ENCODE assay signal across 9 mouse cellular contexts in the genomic region with DNA sequence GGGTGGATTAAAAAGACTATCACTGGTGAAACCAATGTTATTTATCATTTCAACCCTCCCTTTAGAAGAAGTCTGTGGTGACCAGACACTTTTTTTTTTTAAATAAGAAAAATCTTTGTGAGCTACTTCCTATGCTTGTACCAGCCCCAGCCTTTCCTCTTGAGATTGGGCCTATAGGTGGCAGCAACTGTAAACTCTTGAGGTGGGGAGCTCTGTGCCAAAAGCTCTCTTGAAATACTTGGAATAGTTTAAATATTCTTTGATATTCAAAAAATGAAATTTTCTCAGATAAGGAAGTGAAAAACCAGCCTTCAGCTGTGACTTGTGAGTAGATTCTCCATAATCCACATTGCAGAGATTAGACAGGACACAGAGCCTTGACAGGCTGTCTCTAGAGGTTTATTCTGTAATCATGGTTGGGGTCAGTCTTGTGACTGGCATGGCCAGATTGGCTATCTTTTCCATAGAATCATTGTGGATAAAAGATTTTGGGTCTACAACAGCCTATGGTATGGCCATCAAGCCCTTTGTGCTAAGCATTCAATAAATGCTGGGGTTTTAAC.
DNase-seq lines count a peak whose midpoint lies in the region; ATAC-seq and TF ChIP-seq lines count a peak whose summit lies in the region.
"Had no signal": no experiment of that assay in that cellular context is flagged by ENCODE, and none has a peak within 500 bp of the region (broad histone marks: within the 10 kb centered on the region; RNA-seq: fewer than 3 reads in every experiment).

No protein-coding gene starts in this region.

- no peak overlapping the region for H3K4me3 ChIP-seq in embryonic facial prominence, embryonic 11.5 days (ENCODE audit: low read depth, low read length)
- no peak overlapping the region for H3K4me3 ChIP-seq in embryonic facial prominence, embryonic 10.5 days
- H3K4me3 ChIP-seq in midbrain, embryonic 14.5 days (replicated peaks; ENCODE audit: low read depth, low read length): no peak overlapping the region
- no peak overlapping the region for H3K4me3 ChIP-seq in midbrain, embryonic 13.5 days (replicated peaks)
- H3K4me3 ChIP-seq in kidney, postnatal 0 days (replicated peaks; ENCODE audit: low read depth, low read length): no peak overlapping the region
- H3K4me3 ChIP-seq in midbrain, embryonic 15.5 days: no peak overlapping the region
- H3K4me3 ChIP-seq: erythroblast, embryonic 14.5 days had no signal

- no peak overlapping the region for H3K4me2 ChIP-seq in embryonic facial prominence, embryonic 11.5 days (ENCODE audit: low read depth, low read length)
- H3K4me2 ChIP-seq in midbrain, embryonic 14.5 days (ENCODE audit: low read length): no peak overlapping the region
- no peak overlapping the region for H3K4me2 ChIP-seq in midbrain, embryonic 13.5 days (replicated peaks)
- no peak overlapping the region for H3K4me2 ChIP-seq in kidney, postnatal 0 days (ENCODE audit: low read length)
- H3K4me2 ChIP-seq in midbrain, embryonic 15.5 days: no peak overlapping the region

- no peak overlapping the region for H3K27ac ChIP-seq in embryonic facial prominence, embryonic 11.5 days (replicated peaks; ENCODE audit: low read depth, low read length)
- no peak overlapping the region for H3K27ac ChIP-seq in embryonic facial prominence, embryonic 10.5 days (replicated peaks)
- H3K27ac ChIP-seq in midbrain, embryonic 14.5 days (replicated peaks; ENCODE audit: low read depth, low read length): no peak overlapping the region
- no peak overlapping the region for H3K27ac ChIP-seq in midbrain, embryonic 13.5 days
- no peak overlapping the region for H3K27ac ChIP-seq in kidney, postnatal 0 days
- H3K27ac ChIP-seq in midbrain, embryonic 15.5 days: no peak overlapping the region

- peak; percentile 51 for DNase-seq in embryonic facial prominence, embryonic 11.5 days (ENCODE audit: low spot score)
- DNase-seq in embryonic facial prominence, embryonic 10.5 days (ENCODE audit: low spot score): no peak
- DNase-seq in midbrain, embryonic 14.5 days: peak; percentile 70
- peak; percentile 76 for DNase-seq in kidney, postnatal 0 days (ENCODE audit: low spot score)
- DNase-seq in B cell, adult 2 months: no peak

- no peaks in the 10 kb centered on the region for H3K27me3 ChIP-seq in embryonic facial prominence, embryonic 11.5 days (ENCODE audit: control insufficient read depth, insufficient read depth, low read length)
- H3K27me3 ChIP-seq in embryonic facial prominence, embryonic 10.5 days (replicated peaks; ENCODE audit: low read depth, poor library complexity, severe bottlenecking): peaks cover 13% of the 10 kb centered on the region; the same call in 1 of the 2 replicates
- 0 out of 2 replicates have a peak, but pooled peaks cover 3% of the 10 kb centered on the region for H3K27me3 ChIP-seq in midbrain, embryonic 14.5 days (ENCODE audit: control insufficient read depth, insufficient read depth, low read length)
- H3K27me3 ChIP-seq in midbrain, embryonic 13.5 days: peaks cover 16% of the 10 kb centered on the region
- no peaks in the 10 kb centered on the region for H3K27me3 ChIP-seq in kidney, postnatal 0 days (ENCODE audit: insufficient read depth, low read length)
- H3K27me3 ChIP-seq in midbrain, embryonic 15.5 days (replicated peaks): no peaks in the 10 kb centered on the region

- H3K4me1 ChIP-seq in embryonic facial prominence, embryonic 11.5 days (ENCODE audit: control insufficient read depth, insufficient read depth, low read length): no peaks in the 10 kb centered on the region
- peaks cover 5% of the 10 kb centered on the region for H3K4me1 ChIP-seq in embryonic facial prominence, embryonic 10.5 days
- H3K4me1 ChIP-seq in midbrain, embryonic 14.5 days (ENCODE audit: control insufficient read depth, insufficient read depth, low read length): 0 out of 2 replicates have a peak, but pooled peaks cover under 1% of the 10 kb centered on the region
- peaks cover 2% of the 10 kb centered on the region for H3K4me1 ChIP-seq in midbrain, embryonic 13.5 days (replicated peaks)
- H3K4me1 ChIP-seq in kidney, postnatal 0 days (replicated peaks; ENCODE audit: insufficient read depth, low read length): no peaks in the 10 kb centered on the region
- no peaks in the 10 kb centered on the region for H3K4me1 ChIP-seq in midbrain, embryonic 15.5 days

- TF ChIP-seq CTCF in kidney, postnatal 0 days (IDR thresholded peaks at IDR 0.05; ENCODE audit: low read depth): peak; percentile 69

- no peaks in the 10 kb centered on the region for H3K36me3 ChIP-seq in embryonic facial prominence, embryonic 11.5 days (replicated peaks; ENCODE audit: control insufficient read depth, insufficient read depth, low read depth, low read length)
- no peaks in the 10 kb centered on the region for H3K36me3 ChIP-seq in embryonic facial prominence, embryonic 10.5 days (replicated peaks)
- no peaks in the 10 kb centered on the region for H3K36me3 ChIP-seq in midbrain, embryonic 14.5 days (ENCODE audit: control insufficient read depth, insufficient read depth, low read length)
- H3K36me3 ChIP-seq in midbrain, embryonic 13.5 days: no peaks in the 10 kb centered on the region
- H3K36me3 ChIP-seq in kidney, postnatal 0 days (ENCODE audit: insufficient read depth, low read length): no peaks in the 10 kb centered on the region
- no peaks in the 10 kb centered on the region for H3K36me3 ChIP-seq in midbrain, embryonic 15.5 days (replicated peaks)

- H3K9me3 ChIP-seq in embryonic facial prominence, embryonic 11.5 days (replicated peaks; ENCODE audit: control insufficient read depth, low read length): no peaks in the 10 kb centered on the region
- no peaks in the 10 kb centered on the region for H3K9me3 ChIP-seq in embryonic facial prominence, embryonic 10.5 days
- no peaks in the 10 kb centered on the region for H3K9me3 ChIP-seq in midbrain, embryonic 14.5 days (ENCODE audit: control insufficient read depth, low read length)
- H3K9me3 ChIP-seq in midbrain, embryonic 13.5 days: no peaks in the 10 kb centered on the region
- no peaks in the 10 kb centered on the region for H3K9me3 ChIP-seq in kidney, postnatal 0 days (replicated peaks; ENCODE audit: low read length)
- H3K9me3 ChIP-seq in midbrain, embryonic 15.5 days: no peaks in the 10 kb centered on the region

- ATAC-seq in embryonic facial prominence, embryonic 11.5 days (replicated peaks; ENCODE audit: insufficient number of reproducible peaks, low FRiP score, low TSS enrichment, low read depth): no peak
- ATAC-seq in midbrain, embryonic 14.5 days (ENCODE audit: low FRiP score, low TSS enrichment): no peak
- ATAC-seq in midbrain, embryonic 13.5 days: no peak
- ATAC-seq in kidney, postnatal 0 days (replicated peaks; ENCODE audit: low FRiP score, low read depth): no peak
- peak; percentile 65; the same call in 1 of the 2 replicates for ATAC-seq in midbrain, embryonic 15.5 days (replicated peaks)
- ATAC-seq in inflammation-experienced regulatory T-cells, adult 6 months: no peak

- no peak overlapping the region for H3K9ac ChIP-seq in embryonic facial prominence, embryonic 11.5 days (replicated peaks; ENCODE audit: low read length)
- no peak overlapping the region for H3K9ac ChIP-seq in midbrain, embryonic 14.5 days (replicated peaks; ENCODE audit: low read length)
- H3K9ac ChIP-seq in midbrain, embryonic 13.5 days (replicated peaks): no peak overlapping the region
- no peak overlapping the region for H3K9ac ChIP-seq in kidney, postnatal 0 days (ENCODE audit: low read depth, low read length)
- no peak overlapping the region for H3K9ac ChIP-seq in midbrain, embryonic 15.5 days

Comparison
In these comparisons a context has a peak if more than half of its experiments do, and no peak if none do; other contexts are left out.
1. DNase-seq: peak in embryonic facial prominence, embryonic 11.5 days (single experiment), midbrain, embryonic 14.5 days (single experiment) and kidney, postnatal 0 days (single experiment); none in embryonic facial prominence, embryonic 10.5 days (single experiment) and B cell, adult 2 months (0 of 2).